Mouse (Mus musculus) cerebellum, adult 9-11 months (tissue): ENCODE results near the gene Wfdc11.
"Not testable (repeated sequence)": the region's sequence is repeated elsewhere in the genome, so short reads cannot be mapped to it uniquely, and the experiment has no call there.

Source experiments
- DNase-seq: peaks from one replicate; pipeline ENCODE4 v3.0.0; 2022

The Wfdc11 gene

GRCm38 (mm10) chr2:164638696-164639095, 35.2 kb downstream of the Wfdc11 start, which contains the start of gene Wfdc16:
TSS of gene Wfdc16 (minus strand) at chr2:164638796.
- no peak for DNase-seq

DNA sequence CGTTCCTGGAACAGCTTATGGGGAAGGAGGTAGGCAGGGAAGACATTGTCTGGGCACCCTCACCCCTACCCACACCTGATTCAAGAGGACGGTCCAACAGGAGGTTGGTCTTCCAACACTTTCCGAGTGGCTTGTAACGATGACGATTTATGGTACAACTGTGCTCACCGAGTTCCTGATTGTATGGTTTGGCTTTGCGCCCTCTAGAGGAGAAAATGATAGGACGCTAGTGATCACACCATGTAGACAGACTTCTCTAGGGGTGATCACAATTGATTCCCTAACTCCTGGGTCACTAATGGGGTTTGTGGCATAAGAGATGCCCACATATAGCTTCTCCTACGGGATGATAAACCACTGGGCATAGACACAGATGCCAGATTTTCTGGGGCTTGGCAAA, 38.6 kb downstream of the Wfdc11 start:
- DNase-seq, result no peak

DNA sequence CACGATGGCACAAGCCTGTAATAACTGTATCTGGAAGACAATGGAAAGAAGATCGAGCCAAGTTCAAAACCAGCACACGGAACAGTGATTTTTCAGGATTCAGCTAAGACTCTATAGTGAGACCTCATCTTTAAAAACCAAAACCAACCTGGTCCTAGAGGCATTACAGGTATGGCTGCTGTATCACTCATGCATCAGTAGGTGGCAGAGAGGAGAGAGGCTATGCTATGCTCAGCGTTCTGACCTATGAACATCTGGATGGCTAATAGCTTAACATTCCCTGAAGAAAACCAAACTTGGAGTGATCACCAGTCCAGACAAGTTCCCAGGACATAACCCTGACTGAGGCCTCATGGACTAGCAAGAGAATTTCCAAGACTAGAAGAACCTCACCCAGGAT, 52.1 kb downstream of the Wfdc11 start:
- DNase-seq, result no peak

- DNase-seq, result no peak
Measured at GRCm38 (mm10) chr2:164619050-164619449, 54.8 kb downstream of the Wfdc11 start.

GRCm38 (mm10) chr2:164615386-164615785, 58.5 kb downstream of the Wfdc11 start:
- no peak for DNase-seq

GRCm38 (mm10) chr2:164613471-164613870, 60.4 kb downstream of the Wfdc11 start, which contains the start of the genes Wfdc6b and Wfdc8:
TSS of gene Wfdc6b (plus strand) at chr2:164613522.
TSS of gene Wfdc8 (minus strand) at chr2:164613626.
- not testable (repeated sequence) for DNase-seq
